Mouse (Mus musculus): ENCODE measurements at regions not wholly inside any gene's neighbourhood (a gene's known extent, or its start where the extent isn't known, plus 50 kb on each side); places are given as distances from the start of the nearest gene placed in this dataset.
A peak's percentile ranks its signal among the peaks of the same experiment; 100 is the strongest.
"Not testable (repeated sequence)": the region's sequence is repeated elsewhere in the genome, so short reads cannot be mapped to it uniquely, and the experiment has no call there.

- no peak for DNase-seq (ENCODE audit: low spot score)
These were observed 748.0 kb upstream of the Epha7 start for GRCm38 (mm10) chr4:28064935-28065334.

GRCm38 (mm10) chr4:28065828-28066227 lies 747.1 kb upstream of the Epha7 start:
- DNase-seq (ENCODE audit: low spot score), result no peak

- DNase-seq (ENCODE audit: low spot score), result no peak
These were observed 733.9 kb upstream of the Epha7 start for GRCm38 (mm10) chr4:28079030-28079429.

- DNase-seq (ENCODE audit: low spot score), result no peak
These were observed 720.1 kb upstream of the Epha7 start for GRCm38 (mm10) chr4:28092854-28093253.

- no peak for DNase-seq (ENCODE audit: low spot score)
These were observed 669.8 kb upstream of the Epha7 start for GRCm38 (mm10) chr4:28143165-28143564.

GRCm38 (mm10) chr4:28155116-28155515 lies 657.8 kb upstream of the Epha7 start:
- DNase-seq (ENCODE audit: low spot score), result no peak

GRCm38 (mm10) chr4:28176771-28177170 lies 636.2 kb upstream of the Epha7 start:
- DNase-seq (ENCODE audit: low spot score), result peak; percentile 76

- no peak for DNase-seq (ENCODE audit: low spot score)
These were observed 622.1 kb upstream of the Epha7 start for GRCm38 (mm10) chr4:28190861-28191260.

GRCm38 (mm10) chr4:28227594-28228208 lies 585.2 kb upstream of the Epha7 start:
- DNase-seq (ENCODE audit: low spot score), result no peak

- DNase-seq (ENCODE audit: low spot score), result not testable (repeated sequence)
These were observed 577.4 kb upstream of the Epha7 start for GRCm38 (mm10) chr4:28235516-28235915.

GRCm38 (mm10) chr4:28242272-28242671 lies 570.7 kb upstream of the Epha7 start:
- DNase-seq (ENCODE audit: low spot score), result no peak
